Mouse (Mus musculus) left cerebral cortex, adult 11 months (tissue): ENCODE measurements around the gene Ripk4.

Experiments
- DNase-seq: peaks from one replicate; pipeline ENCODE4 v3.0.0; 2022; ENCODE audit warnings: low spot score

The Ripk4 gene

GRCm38 (mm10) chr16:97734760-97735322 is 28.7 kb downstream of the Ripk4 start:
- DNase-seq = no peak

DNA sequence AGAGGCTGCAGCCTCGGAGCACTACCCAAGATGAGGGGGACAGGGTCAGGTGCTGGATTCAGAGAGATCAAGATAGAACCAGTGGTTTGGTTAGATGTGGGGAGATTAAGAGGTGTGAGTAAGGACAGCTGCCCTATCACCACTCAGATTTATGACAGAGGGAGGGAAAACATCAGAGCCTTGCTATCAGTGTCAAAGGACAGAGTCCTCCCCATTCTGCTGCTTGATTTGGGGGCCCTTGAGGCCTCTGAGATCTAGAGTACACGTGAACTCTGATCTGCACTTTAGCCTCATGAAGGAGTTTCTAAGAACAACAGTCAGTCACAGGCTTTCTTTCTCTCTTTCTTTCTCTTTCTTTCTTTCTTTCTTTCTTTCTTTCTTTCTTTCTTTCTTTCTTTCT is 30.0 kb downstream of the Ripk4 start:
- no peak for DNase-seq

GRCm38 (mm10) chr16:97730321-97730720 is 33.3 kb downstream of the Ripk4 start:
- no peak for DNase-seq

DNA sequence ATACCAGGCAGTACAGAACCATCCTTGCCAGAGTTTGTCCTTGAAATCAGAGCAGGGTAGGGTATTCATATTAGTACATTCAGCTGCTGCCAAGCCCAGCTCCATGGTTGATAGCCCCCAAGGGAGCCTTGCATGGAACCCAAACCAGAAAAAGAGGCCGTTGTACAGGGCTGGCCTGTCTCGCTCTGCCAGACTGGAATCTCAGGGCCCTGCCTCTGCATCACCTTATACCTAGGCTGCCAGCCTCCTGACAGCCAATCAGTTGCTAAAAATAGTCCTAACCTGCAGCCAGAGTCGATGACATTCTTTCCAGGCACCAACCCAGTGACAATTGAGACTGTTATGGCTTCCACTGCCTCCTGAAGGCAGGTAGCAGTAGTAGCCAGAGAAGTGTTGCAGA is 37.2 kb downstream of the Ripk4 start:
- DNase-seq = no peak

DNA sequence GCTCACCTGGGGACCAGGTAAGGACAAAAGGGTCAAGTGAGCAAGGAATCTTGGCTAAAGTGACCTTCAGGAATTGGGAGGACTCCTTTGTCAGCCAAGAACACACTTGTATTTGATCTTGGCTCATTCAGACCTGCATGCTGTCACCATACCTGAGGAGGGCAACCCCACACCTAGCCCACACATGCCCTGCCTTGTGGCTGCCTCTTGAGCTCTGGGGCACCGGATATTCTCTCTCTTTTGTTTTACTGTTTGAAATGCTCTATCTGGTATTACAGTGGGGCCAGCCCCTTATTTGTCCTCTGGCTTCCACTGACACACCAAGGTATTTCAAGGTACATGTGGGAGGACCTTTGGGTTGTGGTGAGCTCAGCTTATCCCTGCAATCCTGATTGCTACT is 43.5 kb downstream of the Ripk4 start:
- DNase-seq = no peak

DNA sequence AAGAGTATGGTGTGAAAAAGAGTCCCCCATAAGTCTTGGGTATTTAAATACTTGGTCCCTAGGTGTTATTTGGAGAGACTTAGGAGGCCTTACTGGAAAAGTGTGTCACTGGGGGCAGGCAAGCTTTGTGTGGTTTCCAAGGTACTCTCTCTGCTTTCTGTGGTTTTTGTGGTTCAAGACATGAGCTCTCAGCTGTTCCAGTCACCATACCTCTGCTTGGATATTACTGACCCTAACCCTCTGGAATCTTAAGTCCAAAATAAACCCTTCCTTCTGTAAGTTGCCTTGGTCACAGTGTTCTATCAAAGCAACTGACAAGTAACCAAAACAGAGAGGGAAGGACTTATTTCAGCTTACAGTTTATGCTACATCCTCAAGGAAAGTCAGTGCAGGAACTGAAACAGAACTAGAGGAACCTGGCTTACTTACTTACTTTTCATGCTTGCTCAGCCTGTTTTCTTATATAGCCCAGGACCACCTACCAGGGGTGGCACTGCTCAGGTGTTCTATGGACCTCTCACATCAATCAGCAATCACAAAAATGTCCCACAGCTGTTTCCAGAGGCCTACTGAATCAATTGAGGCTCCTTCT is 44.1 kb downstream of the Ripk4 start:
- no peak for DNase-seq

DNA sequence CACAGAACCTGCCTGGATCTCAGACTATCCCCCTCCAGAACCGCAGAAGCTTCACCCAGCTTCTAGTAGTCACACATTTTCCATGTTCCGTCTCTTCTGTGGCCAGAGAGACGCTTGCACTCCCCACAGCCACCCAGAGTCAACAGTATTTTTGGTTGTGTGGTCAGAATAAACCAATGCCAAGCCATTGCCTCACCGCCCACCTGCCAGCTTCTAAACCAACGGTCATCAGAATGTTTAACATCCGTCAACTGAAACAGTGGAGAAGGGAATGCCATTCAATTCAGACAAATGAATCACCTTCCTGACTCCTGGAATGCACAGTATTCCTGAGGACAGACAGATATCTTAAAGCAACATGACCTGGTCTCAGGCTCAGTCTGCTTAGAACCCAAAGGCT is 47.0 kb downstream of the Ripk4 start:
- DNase-seq = no peak

DNA sequence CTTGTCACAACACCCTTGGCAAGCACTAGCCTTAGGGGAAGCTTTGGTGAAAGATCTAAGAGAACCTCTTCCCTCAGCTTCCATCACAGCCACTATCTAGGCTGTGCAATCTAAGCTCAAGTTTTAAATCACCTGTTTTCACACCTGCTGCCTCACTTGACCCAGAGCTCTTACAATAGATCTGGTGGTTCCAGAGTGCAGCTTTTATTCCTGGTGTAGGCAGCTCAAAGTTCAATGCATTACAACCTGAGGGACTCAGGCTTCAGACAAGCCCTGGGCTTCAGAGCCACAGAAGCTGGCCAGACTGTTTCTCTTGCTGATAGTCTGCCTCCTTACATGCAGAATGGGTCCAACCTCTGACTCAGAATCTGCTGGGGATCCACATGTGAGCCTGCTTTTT is 51.5 kb downstream of the Ripk4 start:
- DNase-seq = no peak

DNA sequence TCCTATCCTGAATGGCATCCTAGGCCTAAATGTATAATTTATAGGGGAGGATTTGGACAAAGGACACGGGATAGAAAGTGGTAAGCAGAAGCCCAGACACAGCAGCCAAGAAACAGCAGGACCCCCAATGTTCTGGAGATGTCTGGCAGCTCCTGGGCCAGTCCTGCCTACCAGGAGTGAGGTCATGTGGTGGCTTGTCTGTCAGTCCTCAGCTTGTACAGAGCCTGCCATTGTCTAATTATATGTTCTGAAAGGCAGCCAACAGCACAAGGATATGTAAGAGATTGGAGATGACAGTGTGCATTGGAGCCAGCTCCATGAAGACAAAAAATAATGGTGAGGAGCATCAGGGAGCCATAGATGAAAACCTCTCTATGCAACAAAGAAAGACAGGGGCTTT is 61.7 kb downstream of the Ripk4 start:
- peak; percentile 16 for DNase-seq

DNA sequence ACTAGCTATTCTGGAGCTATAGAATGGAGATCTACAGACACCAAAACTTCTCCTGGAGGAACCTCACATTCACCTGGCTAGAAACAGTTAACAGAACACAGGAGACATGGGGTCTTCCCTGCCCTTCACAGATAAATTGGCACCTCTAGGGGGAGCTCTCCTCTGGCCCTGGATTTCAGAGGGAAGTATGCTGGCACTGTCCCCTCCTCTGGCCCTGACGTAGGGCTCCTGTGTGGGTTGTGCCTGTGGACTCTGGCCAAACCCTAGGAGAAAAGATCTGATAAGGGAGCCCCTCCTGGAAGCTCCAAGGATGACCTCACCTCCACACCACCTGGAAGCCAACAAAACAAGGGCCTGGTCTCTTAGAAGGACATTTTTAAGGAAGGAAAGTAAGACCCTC is 65.8 kb downstream of the Ripk4 start:
- no peak for DNase-seq

- DNase-seq = no peak
Observed at GRCm38 (mm10) chr16:97695709-97696108, 67.9 kb downstream of the Ripk4 start.
